Mouse (Mus musculus): ENCODE measurements around the gene Zfp955a. TPM values are rescaled to one million over a fixed set of nuclear protein-coding genes. Genes with fewer than 3 reads are reported as not detected.
"Not testable (repeated sequence)": the region's sequence is repeated elsewhere in the genome, so short reads cannot be mapped to it uniquely, and the experiment has no call there.

The Zfp955a gene
- 17.5 and 17.8 TPM in 2 replicates for polyA plus RNA-seq (2016; fragmentation: Nextera tagmentation; extraction: Ambion mirVana)

GRCm38 (mm10) chr17:33254530-33255318 is at the start of gene Zfp955a:
Gene Zfp955a (minus strand): TSS chr17:33255145.
- not testable (repeated sequence) for H3K4me1 ChIP-seq; H3K36me3 ChIP-seq (replicated peaks); H3K9me3 ChIP-seq; DNase-seq (ENCODE audit: extremely low spot score, low spot score); H3K4me3 ChIP-seq; H3K27ac ChIP-seq; H3K27me3 ChIP-seq (ENCODE audit: poor library complexity, severe bottlenecking)
- 52% methylated on average over 1 of the region's 34 CpGs for WGBS

GRCm38 (mm10) chr17:33289876-33290149 is 34.9 kb upstream of the Zfp955a start:
- not testable (repeated sequence) for DNase-seq (ENCODE audit: extremely low spot score, low spot score); H3K36me3 ChIP-seq (replicated peaks); H3K4me1 ChIP-seq; H3K27me3 ChIP-seq (ENCODE audit: poor library complexity, severe bottlenecking); H3K9me3 ChIP-seq; H3K4me3 ChIP-seq; H3K27ac ChIP-seq
- no CpG with 5 or more reads among the region's 9 CpGs for WGBS

GRCm38 (mm10) chr17:33289039-33289875 is 34.3 kb upstream of the Zfp955a start, which contains the start of gene Zfp955b:
Gene Zfp955b (plus strand): TSS chr17:33289544.
- H3K4me3 ChIP-seq; H3K4me1 ChIP-seq; H3K27me3 ChIP-seq (ENCODE audit: poor library complexity, severe bottlenecking); DNase-seq (ENCODE audit: extremely low spot score, low spot score); H3K27ac ChIP-seq; H3K9me3 ChIP-seq; H3K36me3 ChIP-seq (replicated peaks): not testable (repeated sequence)
- no CpG with 5 or more reads among the region's 25 CpGs for WGBS

- no peak for DNase-seq (ENCODE audit: extremely low spot score, low spot score)
- no peak overlapping the region for H3K27ac ChIP-seq
- no peaks in the 10 kb centered on the region for H3K4me1 ChIP-seq
- H3K27me3 ChIP-seq (ENCODE audit: poor library complexity, severe bottlenecking): no peaks in the 10 kb centered on the region
- no peak overlapping the region for H3K4me3 ChIP-seq
- H3K36me3 ChIP-seq (replicated peaks): no peaks in the 10 kb centered on the region
- WGBS: 88% methylated on average over 9 of the region's 9 CpGs
- H3K9me3 ChIP-seq: peaks cover 7% of the 10 kb centered on the region; the same call in 1 of the 2 replicates
These were observed 14.0 kb upstream of the Zfp955a start for GRCm38 (mm10) chr17:33268907-33269306.

DNA sequence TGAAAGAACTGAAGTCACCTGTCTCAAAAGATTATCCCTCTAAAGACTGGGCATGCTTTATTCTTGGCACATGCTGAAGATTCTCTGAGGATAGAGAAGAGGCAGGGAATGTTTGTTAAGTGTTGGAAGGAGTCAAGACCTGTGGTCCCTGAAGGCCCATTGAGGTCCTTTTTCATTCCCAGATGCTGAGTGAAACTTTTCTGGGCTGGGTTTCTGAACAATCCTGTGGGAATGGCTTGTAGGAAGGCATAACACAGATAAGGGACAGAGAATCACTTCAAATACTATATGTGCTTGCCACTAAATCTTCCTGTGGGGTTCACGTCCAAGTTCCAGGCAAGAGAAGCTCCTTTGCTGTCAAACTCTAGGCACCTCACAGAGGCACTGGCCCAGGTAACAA is 9.4 kb upstream of the Zfp955a start, which contains the start of gene Olfr63:
Olfr63 (plus strand) TSS at position 301 of the 400 bp plus-strand sequence.
- H3K9me3 ChIP-seq: no peaks in the 10 kb centered on the region
- DNase-seq (ENCODE audit: extremely low spot score, low spot score): no peak
- H3K27ac ChIP-seq: no peak within 1 kb of the TSS
- 79% methylated on average over 1 of the region's 1 CpGs for WGBS
- no peaks in the 10 kb centered on the region for H3K36me3 ChIP-seq (replicated peaks)
- H3K4me3 ChIP-seq: no peak within 1 kb of the TSS
- H3K27me3 ChIP-seq (ENCODE audit: poor library complexity, severe bottlenecking): no peaks in the 10 kb centered on the region
- no peaks in the 10 kb centered on the region for H3K4me1 ChIP-seq

DNA sequence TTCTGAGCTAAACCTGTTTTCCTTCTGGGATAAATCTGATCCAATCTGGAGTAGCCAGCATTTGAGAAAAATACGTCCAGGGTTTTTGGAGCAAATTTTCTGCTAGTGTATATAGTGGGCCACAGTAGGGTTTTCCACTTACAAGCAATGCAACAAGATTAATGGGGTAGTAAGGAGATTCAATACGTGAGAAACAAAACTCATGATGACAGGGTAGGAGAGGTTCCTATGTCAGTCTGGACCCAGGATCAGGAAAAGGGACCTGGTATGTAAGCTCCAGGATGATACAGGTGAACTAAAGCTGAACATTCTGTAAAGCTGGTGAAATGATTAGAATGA is 343 bp upstream of the Zfp955a start:
- H3K27ac ChIP-seq; H3K9me3 ChIP-seq; DNase-seq (ENCODE audit: extremely low spot score, low spot score); H3K36me3 ChIP-seq (replicated peaks); H3K27me3 ChIP-seq (ENCODE audit: poor library complexity, severe bottlenecking); H3K4me1 ChIP-seq; H3K4me3 ChIP-seq: not testable (repeated sequence)
- no CpG with 5 or more reads among the region's 2 CpGs for WGBS

- not testable (repeated sequence) for DNase-seq (ENCODE audit: extremely low spot score, low spot score); H3K4me1 ChIP-seq; H3K4me3 ChIP-seq; H3K27ac ChIP-seq; H3K27me3 ChIP-seq (ENCODE audit: poor library complexity, severe bottlenecking)
- H3K36me3 ChIP-seq (replicated peaks): peaks cover 25% of the 10 kb centered on the region
- peaks cover 26% of the 10 kb centered on the region for H3K9me3 ChIP-seq
- 100% methylated on average over 1 of the region's 1 CpGs for WGBS
These were observed 18.3 kb downstream of the Zfp955a start for GRCm38 (mm10) chr17:33236646-33237045.

DNA sequence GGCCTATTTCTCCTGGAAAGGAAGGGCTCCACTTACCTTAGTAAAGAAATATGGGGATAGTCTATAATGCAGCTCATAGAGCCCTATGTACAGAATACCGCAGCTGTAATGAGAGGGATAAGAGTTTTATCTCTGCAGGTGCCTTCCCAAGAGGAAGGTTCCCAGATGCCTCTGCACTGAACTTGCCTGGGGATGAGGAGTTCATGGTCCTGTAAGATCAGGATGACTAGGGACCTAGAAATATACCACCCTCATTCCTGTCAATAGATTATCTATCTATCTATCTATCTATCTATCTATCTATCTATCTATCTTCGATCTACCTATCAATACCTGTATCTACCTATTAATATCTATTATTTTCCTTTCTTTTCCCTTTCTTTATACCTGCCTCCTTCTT is 33.4 kb downstream of the Zfp955a start, which contains the start of gene Olfr1564:
Olfr1564 (minus strand) TSS at position 101 of the 400 bp plus-strand sequence.
- no peaks in the 10 kb centered on the region for H3K36me3 ChIP-seq (replicated peaks)
- no peak within 1 kb of the TSS for H3K4me3 ChIP-seq
- H3K4me1 ChIP-seq: no peaks in the 10 kb centered on the region
- H3K27me3 ChIP-seq (ENCODE audit: poor library complexity, severe bottlenecking): no peaks in the 10 kb centered on the region
- WGBS: 90% methylated on average over 2 of the region's 2 CpGs
- peaks cover 21% of the 10 kb centered on the region for H3K9me3 ChIP-seq
- no peak for DNase-seq (ENCODE audit: extremely low spot score, low spot score)
- no peak within 1 kb of the TSS for H3K27ac ChIP-seq

DNA sequence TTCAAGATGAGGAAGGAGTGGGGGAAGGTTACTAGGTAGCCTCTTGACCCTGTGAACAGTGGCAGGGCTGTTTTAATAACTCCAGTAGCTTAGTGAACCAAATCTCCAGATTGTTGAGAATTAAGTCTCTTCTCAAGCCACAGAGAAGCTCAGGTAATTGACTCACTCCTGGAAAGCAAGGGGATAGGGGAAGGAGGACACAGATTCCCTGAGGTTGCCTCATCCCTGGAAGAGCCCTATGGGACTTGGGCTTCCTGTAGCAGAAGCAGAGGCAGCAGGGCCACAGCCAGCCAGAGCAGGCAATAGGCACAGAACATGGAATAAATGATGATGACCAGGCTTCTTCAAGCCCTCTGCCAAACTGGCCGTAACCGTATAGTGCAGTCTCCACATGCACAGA is 63.9 kb downstream of the Zfp955a start, which contains the start of gene Olfr239:
Olfr239 (plus strand) TSS at position 301 of the 400 bp plus-strand sequence.
- not testable (repeated sequence) for H3K9me3 ChIP-seq

More for the DNA sequence above, 63.9 kb downstream of the Zfp955a start, which contains the start of gene Olfr239:
- H3K4me3 ChIP-seq; H3K36me3 ChIP-seq (replicated peaks); H3K27ac ChIP-seq; DNase-seq (ENCODE audit: extremely low spot score, low spot score); H3K27me3 ChIP-seq (ENCODE audit: poor library complexity, severe bottlenecking); H3K4me1 ChIP-seq: not testable (repeated sequence)
- WGBS: no CpG with 5 or more reads among the region's 2 CpGs

Other genes starting within 250 kb of the Zfp955a start
- 16.6 and 17.0 TPM in 2 replicates for gene Zfp763, start 221.7 kb downstream of the Zfp955a start, polyA plus RNA-seq (2016; fragmentation: Nextera tagmentation; extraction: Ambion mirVana)
- not detected in 2 replicates for gene 4921501E09Rik, start 187.1 kb downstream of the Zfp955a start, polyA plus RNA-seq (2016; fragmentation: Nextera tagmentation; extraction: Ambion mirVana)
- 5.8 and 7.0 TPM in 2 replicates for gene Zfp563, start 165.8 kb downstream of the Zfp955a start, polyA plus RNA-seq (2016; fragmentation: Nextera tagmentation; extraction: Ambion mirVana)
- gene Morc2b, start 115.5 kb downstream of the Zfp955a start, polyA plus RNA-seq (2016; fragmentation: Nextera tagmentation; extraction: Ambion mirVana): not detected in 2 replicates
- gene Olfr55, start 86.7 kb downstream of the Zfp955a start, polyA plus RNA-seq (2016; fragmentation: Nextera tagmentation; extraction: Ambion mirVana): 0.05 TPM in 1 of 2 replicates, not detected in the other
- not detected in 2 replicates for gene Olfr239, start 63.8 kb downstream of the Zfp955a start, polyA plus RNA-seq (2016; fragmentation: Nextera tagmentation; extraction: Ambion mirVana)
- gene Olfr1564, start 33.5 kb downstream of the Zfp955a start, polyA plus RNA-seq (2016; fragmentation: Nextera tagmentation; extraction: Ambion mirVana): not detected in 2 replicates
- gene Olfr63, start 9.5 kb upstream of the Zfp955a start, polyA plus RNA-seq (2016; fragmentation: Nextera tagmentation; extraction: Ambion mirVana): 0.06 and 0.07 TPM in 2 replicates
- 9.5 and 12.2 TPM in 2 replicates for gene Zfp955b, start 34.4 kb upstream of the Zfp955a start, polyA plus RNA-seq (2016; fragmentation: Nextera tagmentation; extraction: Ambion mirVana)
- gene Zfp81, start 103.7 kb upstream of the Zfp955a start, polyA plus RNA-seq (2016; fragmentation: Nextera tagmentation; extraction: Ambion mirVana): 12.3 and 13.0 TPM in 2 replicates
- 18.3 and 20.4 TPM in 2 replicates for gene Zfp101, start 139.5 kb upstream of the Zfp955a start, polyA plus RNA-seq (2016; fragmentation: Nextera tagmentation; extraction: Ambion mirVana)
- not detected in 2 replicates for gene Actl9, start 177.8 kb upstream of the Zfp955a start, polyA plus RNA-seq (2016; fragmentation: Nextera tagmentation; extraction: Ambion mirVana)